Mouse (Mus musculus): ENCODE measurements at regions not wholly inside any gene's neighbourhood (a gene's known extent, or its start where the extent isn't known, plus 50 kb on each side); places are given as distances from the start of the nearest gene placed in this dataset.
"Not testable (repeated sequence)": the region's sequence is repeated elsewhere in the genome, so short reads cannot be mapped to it uniquely, and the experiment has no call there.

DNA sequence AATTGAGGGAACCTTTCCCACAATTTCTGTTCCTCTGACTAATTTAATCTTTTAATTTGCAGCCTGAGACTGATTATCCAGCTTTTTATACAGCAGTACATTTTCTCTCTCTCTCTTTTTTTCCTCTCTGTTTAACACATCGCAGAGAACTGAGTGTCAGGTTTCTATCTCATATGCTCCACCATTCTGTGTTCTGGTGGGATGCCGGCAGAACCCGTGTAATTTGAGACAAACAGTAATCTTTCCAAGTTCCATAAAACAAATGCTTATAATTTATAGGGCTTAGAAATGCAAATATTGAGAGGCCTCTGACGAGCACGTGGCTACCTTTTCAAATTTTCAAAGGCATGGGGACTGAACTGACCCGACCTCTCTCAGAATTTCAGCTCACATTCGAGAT lies 59.1 kb downstream of the Zbtb18 start:
- DNase-seq (ENCODE audit: low read depth, low spot score), result no peak

DNA sequence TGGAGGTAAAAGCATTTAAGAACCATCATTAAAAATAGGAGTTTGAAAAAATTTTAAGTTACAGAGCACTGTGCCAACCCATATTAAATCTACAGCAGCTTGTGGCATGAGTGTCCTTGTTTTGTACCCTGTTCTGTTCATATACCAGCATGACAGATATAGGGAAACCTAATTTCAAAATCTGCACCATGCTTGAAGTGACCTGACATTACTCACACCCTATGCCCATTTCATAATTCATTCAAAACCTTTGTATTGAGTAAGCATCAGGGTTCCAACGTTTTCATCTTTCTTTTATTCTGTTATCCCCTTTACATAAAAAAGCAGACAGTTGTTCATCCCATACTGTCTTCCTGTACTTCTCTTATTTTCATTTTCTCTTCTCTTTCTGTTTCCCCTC lies 61.8 kb downstream of the Zbtb18 start:
- DNase-seq (ENCODE audit: low read depth, low spot score), result no peak

DNA sequence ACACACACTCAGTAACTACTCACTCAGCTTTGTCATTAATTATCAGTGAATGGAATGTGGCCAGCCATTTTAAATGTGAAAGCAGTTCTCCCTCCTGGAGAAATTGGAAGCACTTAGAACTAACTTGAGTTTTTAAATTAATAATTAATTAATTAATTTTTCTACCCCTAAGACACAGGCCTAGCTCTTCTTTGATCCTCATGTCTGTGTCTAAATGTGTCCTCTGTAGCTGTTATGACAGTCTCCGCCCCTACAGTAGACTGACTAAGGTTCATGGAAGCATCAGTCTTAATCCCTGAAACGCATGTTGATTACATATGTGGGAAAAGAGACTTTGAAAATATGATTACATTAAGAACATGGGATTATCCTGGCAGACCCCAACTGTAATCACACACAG lies 62.6 kb downstream of the Zbtb18 start:
- DNase-seq (ENCODE audit: low read depth, low spot score), result no peak

DNA sequence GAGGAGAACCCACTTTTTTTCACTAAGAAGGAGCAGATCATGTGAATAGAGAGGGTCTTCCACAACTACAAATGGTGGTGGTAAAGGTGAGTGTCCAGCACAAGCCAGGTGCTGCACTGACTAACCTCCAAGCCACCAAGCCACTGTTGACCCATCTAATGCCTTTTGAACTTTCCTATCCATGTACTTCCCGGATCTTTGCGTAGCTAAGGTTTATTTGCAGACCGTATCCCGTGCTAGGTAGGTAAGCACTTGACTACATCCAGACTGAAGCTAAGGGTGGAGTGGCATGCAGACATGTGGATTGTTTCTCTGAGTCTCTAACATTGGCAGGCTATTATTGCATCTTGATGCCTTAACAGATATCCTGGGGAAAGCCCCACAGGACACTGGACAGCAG lies 65.2 kb downstream of the Zbtb18 start:
- not testable (repeated sequence) for DNase-seq (ENCODE audit: low read depth, low spot score)

DNA sequence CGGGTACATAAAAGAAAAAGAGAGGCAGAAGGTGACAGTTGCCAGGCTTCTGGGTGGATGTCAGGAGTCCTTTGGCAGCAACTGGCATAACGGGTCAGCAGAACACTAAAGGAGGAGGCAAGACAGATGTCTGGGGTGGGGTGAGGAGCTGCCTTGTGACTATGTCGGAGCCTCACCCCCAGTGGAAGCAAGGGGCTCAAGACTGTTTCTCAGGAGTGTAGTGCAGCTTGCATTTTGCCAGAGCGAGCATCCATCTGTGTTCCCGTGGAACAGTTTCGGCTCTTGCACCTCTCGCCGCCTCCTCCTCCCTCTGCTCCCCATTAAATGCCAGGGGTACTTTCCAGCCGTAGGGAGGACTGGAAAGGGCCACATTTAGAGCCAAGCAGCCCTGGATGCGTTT lies 67.6 kb downstream of the Zbtb18 start:
- DNase-seq (ENCODE audit: low read depth, low spot score), result no peak

DNA sequence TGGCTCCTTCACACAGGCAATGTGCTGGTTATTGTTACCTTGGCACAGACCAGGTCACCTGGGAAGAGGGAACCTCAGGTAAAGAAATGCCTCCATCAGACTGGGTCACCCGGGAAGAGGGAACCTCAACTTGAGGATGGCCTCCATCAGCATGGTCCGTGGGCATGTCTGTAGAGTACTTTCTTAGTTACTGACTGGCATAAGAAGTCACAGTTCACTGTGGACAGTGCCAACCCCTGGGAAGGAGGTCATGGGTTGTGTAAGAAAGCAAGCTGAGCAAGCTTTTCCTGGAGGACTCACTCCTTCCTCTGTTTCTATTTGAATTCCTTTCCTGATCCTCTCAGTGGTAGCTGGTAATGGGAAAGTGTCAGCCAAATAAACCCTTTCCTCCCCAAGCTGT lies 70.0 kb downstream of the Zbtb18 start:
- DNase-seq (ENCODE audit: low read depth, low spot score), result no peak

DNA sequence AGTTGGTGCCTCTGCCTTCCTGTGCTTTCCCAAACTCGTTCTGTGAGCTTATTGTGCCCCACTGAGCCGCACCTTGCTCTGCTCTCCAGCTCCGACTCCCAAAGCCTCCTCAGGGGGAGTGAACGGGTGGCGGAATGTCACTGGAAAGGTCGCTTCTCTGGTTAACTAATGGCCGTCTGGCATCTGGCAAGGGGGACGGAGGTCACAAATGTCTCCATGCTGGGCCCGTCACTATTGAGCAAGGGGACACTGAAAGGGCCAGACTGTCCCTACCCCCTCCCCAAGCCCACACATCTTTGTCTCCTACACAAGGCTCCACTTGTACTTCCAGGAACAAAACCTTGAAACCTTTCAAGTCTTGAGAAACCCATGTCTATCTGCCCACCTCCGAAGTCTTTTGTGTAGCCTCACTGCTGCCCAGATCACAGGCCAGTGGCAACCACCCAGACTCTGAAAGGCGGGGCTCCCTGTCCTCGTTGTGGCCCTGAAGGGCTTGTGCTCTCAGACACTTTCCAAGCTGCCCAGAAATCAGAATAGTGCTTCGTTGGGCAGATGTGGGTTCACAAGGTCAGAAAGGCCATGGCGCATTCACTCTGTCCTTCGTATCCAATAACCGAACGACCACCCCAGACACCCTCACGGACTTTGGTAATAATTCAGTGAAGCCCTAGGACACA lies 75.9 kb downstream of the Zbtb18 start:
- DNase-seq (ENCODE audit: low read depth, low spot score), result peak; percentile 18

- peak; percentile 72 for DNase-seq (ENCODE audit: low read depth, low spot score)
Observed at GRCm38 (mm10) chr1:177518897-177519513, 76.9 kb downstream of the Zbtb18 start.

DNA sequence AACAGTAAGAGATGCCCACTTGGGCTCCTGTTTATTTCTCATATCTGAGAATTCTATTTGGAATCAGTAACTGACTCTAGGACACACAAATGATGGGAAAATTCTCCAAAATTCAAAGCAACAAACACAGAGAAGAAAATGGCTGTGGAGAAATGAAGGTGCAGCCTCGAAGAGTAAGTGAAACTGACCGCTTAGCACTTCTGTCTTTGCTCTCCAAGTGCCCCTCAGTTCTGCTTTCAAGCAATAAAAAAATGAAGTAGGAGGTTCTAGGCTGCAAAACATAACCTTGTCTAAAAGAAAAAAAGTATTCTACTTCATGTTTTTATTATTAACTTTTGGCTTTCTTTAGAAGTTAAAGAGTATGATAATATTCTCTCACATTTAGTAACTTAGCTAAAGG lies 79.0 kb downstream of the Zbtb18 start:
- DNase-seq (ENCODE audit: low read depth, low spot score), result no peak

DNA sequence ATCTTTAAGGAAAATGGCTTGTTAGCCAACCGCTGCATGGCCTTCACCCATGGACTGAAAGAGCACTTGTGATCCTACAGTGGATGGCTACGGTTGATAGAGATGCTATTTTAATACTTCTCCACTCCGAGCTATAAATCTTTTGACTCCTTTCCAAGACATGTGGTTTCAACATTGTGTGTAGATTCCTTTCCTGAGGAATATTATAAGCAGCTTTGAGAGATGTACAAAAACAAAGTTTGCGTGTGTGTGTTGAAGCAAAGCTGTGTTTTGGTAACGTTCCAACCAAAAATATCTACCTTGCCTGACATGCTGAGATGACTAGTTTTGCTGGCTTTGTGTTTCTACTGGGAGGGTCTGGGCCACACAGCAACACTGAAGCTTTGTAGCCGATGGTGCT lies 83.0 kb downstream of the Zbtb18 start:
- DNase-seq (ENCODE audit: low read depth, low spot score), result no peak

DNA sequence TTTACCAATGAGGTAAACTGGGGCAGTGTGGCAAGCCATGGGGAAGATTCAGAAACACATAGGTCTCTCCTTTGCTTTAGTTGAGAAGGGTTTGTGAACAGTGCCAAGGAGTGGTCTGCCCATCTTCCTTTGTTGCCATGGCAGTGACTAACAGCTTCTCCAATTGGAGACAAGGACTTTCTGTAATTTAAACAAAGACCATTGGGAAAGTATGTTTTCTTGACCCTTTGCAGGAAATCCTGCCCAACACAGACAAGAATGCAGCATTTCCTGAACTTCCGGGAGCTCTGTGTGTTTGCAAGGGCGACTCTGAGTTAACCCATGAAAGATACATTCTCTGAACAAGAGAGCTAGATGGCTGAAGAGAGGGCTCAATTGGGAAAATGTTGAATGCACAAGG lies 89.6 kb downstream of the Zbtb18 start:
- no peak for DNase-seq (ENCODE audit: low read depth, low spot score)

GRCm38 (mm10) chr1:177532656-177533055 lies 90.5 kb downstream of the Zbtb18 start:
- DNase-seq (ENCODE audit: low read depth, low spot score), result no peak

- DNase-seq (ENCODE audit: low read depth, low spot score), result no peak
Observed at GRCm38 (mm10) chr1:177533332-177533731, 91.2 kb downstream of the Zbtb18 start.

GRCm38 (mm10) chr1:177545031-177545735 lies 103.0 kb downstream of the Zbtb18 start:
- DNase-seq (ENCODE audit: low read depth, low spot score), result peak; percentile 35

GRCm38 (mm10) chr1:177547716-177548115 lies 105.6 kb downstream of the Zbtb18 start:
- DNase-seq (ENCODE audit: low read depth, low spot score), result no peak

- no peak for DNase-seq (ENCODE audit: low read depth, low spot score)
Observed at GRCm38 (mm10) chr1:177555471-177556291, 113.5 kb downstream of the Zbtb18 start.

DNA sequence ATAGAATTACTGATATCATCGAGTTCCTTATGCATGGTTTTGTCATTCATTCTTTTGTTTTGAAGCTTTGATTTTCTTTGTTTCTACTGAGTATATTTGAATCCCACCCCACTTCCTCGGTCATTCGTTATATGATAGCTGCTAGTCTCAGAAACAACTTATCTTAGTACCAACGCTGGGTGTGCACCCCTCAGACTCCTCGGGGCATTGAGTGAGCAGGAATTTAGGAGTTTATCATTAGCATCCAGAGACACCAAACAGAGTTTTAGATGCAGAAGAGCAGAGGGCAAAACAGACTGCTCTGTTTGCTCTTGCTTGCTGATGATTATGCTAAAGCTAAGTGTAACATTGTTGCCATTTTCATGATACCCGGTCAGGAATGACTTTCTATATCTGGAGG lies 115.3 kb downstream of the Zbtb18 start:
- no peak for DNase-seq (ENCODE audit: low read depth, low spot score)

- no peak for DNase-seq (ENCODE audit: low read depth, low spot score)
Observed at GRCm38 (mm10) chr1:177557856-177558255, 115.7 kb downstream of the Zbtb18 start.

- DNase-seq (ENCODE audit: low read depth, low spot score), result no peak
Observed at GRCm38 (mm10) chr1:177561716-177562588, 119.8 kb downstream of the Zbtb18 start.

- DNase-seq (ENCODE audit: low read depth, low spot score), result no peak
Observed at GRCm38 (mm10) chr1:177562589-177562912, 120.4 kb downstream of the Zbtb18 start.

DNA sequence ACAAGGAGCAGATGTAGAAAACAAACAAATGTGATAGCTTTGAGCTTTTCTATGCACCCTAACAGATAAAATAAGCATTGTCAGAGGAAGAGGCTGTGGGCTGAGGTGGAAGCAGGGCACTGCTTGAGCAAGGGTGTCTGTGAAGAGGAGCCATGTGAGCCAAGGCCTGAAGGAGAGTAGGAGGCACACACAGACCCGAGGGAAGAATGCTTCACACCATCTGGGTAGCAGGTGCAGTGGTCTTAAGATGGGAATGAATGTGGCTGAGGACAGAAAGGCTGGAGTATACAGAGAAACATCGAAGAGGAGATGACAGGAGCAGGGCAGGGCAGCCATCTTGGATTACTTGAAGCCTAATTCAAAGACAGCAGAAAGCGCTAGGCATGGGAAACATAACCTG lies 123.5 kb downstream of the Zbtb18 start:
- DNase-seq (ENCODE audit: low read depth, low spot score), result no peak

All from forelimb bud, embryonic 11.5 days (tissue).